Mouse (Mus musculus) C2C12 (cell line): ENCODE data around the gene Mtmr12. TPM values are rescaled to one million over a fixed set of nuclear protein-coding genes. Genes with fewer than 3 reads are reported as not detected.
"Not testable (repeated sequence)": the region's sequence is repeated elsewhere in the genome, so short reads cannot be mapped to it uniquely, and the experiment has no call there.

Experiments
- H3K27me3 ChIP-seq: one replicate; pipeline ENCODE4 v1.6.1; 2011; ENCODE audit not compliant: control insufficient read depth, insufficient read depth, insufficient read length
- H3K36me3 ChIP-seq: one replicate; pipeline ENCODE4 v1.6.1; 2011; ENCODE audit not compliant: control insufficient read depth, insufficient read depth
- H3K4me3 ChIP-seq: one replicate; pipeline ENCODE4 v1.5.1; 2011; ENCODE audit warnings: mild to moderate bottlenecking, control low read depth; ENCODE audit not compliant: poor library complexity, insufficient read depth, severe bottlenecking
- H3K79me2 ChIP-seq: one replicate; pipeline ENCODE4 v1.6.1; 2011; ENCODE audit not compliant: control insufficient read depth, insufficient read depth
- H3K79me3 ChIP-seq: one replicate; pipeline ENCODE4 v1.6.1; 2011; ENCODE audit warnings: low read depth, control low read depth
- H3ac ChIP-seq: one replicate; pipeline ENCODE3; 2011; ENCODE audit warnings: low read depth; ENCODE audit not compliant: control insufficient read depth, insufficient read length
- CEBPB ChIP-seq: IDR thresholded peaks from one replicate; pipeline ENCODE4 v1.6.1; 2011; ENCODE audit warnings: low read depth, mild to moderate bottlenecking, control low read depth, moderate library complexity
- CTCF ChIP-seq: IDR thresholded peaks from one replicate; pipeline ENCODE4 v1.5.1; 2011; ENCODE audit not compliant: control insufficient read depth, insufficient read depth, insufficient read length
- FOSL1 ChIP-seq: IDR thresholded peaks from one replicate; pipeline ENCODE4 v1.8.0; 2011; ENCODE audit warnings: mild to moderate bottlenecking, low read length; ENCODE audit not compliant: poor library complexity, insufficient read depth, severe bottlenecking
- MAX ChIP-seq: IDR thresholded peaks from one replicate; pipeline ENCODE4 v1.6.1; 2011; ENCODE audit warnings: mild to moderate bottlenecking, control low read depth
- MYOD1 ChIP-seq: IDR thresholded peaks from one replicate; pipeline ENCODE4 v1.6.1; 2011; ENCODE audit warnings: low read depth; ENCODE audit not compliant: control insufficient read depth, insufficient read length
- MYOG ChIP-seq: IDR thresholded peaks from one replicate; pipeline ENCODE4 v1.6.1; 2011; ENCODE audit not compliant: control insufficient read depth, insufficient read length; ENCODE audit errors: extremely low read depth
- USF1 ChIP-seq: IDR thresholded peaks from one replicate; pipeline ENCODE4 v1.6.1; 2011; ENCODE audit warnings: low read depth, mild to moderate bottlenecking, control low read depth, moderate library complexity
- long read RNA-seq, 2 experiments: library from polyadenylated mRNA; unstranded; transcript quantifications; one replicate each; pipeline ENCODE4 v2.0.0; 2019 to 2020
- polyA plus RNA-seq: library from polyadenylated mRNA; unstranded; fragments of >200 nt; fragmentation: generic; extraction: Trizol; gene quantifications from one replicate; pipeline ENCODE4 v1.2.1, GENCODE M21; 2012; ENCODE audit warnings: missing spikeins

Mtmr12 gene
- polyA plus RNA-seq = 7.9 TPM
- long read RNA-seq, experiment 1, full-length matches to known transcripts = 2 of 6 reads
- long read RNA-seq, experiment 1, partial matches to known transcripts = 0 of 6 reads
- long read RNA-seq, experiment 1, other reads (novel, unspliced or antisense) = 4 of 6 reads
- long read RNA-seq, experiment 2, full-length matches to known transcripts = 128 of 154 reads
- long read RNA-seq, experiment 2, partial matches to known transcripts = 7 of 154 reads
- long read RNA-seq, experiment 2, other reads (novel, unspliced or antisense) = 19 of 154 reads

DNA sequence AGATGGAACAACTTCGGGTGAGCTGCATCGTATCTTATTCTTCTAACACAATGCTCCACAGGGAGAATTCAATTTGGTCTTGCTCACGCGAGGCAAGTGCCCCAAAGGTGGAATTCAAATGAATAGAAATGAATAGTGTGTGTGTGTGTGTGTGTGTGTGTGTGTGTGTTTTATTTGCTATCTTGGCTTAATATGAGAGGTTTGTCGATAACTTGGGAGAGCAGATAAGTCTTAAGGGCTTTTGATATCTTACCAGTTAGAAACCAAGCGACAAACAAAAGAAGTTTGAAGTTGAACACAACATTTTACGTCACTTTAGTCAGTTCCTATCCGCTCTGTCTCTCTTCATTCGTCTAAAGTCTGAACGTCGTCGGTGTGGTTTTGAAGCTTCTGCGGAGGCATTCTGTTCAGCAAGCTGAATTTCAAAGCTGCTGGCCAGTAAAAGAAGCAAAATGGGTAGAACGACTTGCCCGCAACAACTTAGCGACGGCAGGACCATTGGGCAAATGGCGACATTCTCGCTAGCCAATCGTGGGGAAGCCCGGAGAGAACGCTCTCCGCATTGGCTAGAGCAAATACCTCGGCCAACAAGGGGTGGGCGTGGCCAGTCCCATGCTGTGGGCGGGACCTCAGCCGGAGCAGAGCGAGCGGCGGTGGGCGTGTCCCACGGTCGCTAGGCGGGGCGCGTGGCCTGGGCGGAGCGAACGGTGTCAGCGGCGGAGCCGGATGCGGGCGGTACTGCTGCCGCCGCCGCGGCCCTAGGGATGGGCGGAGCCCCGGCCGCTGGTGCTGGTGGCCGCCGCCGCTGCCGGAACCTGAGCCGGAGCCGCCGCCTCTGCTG lies at the start of gene Mtmr12:
Mtmr12 (plus strand) TSS at position 710 of the 841 bp plus-strand sequence.
- peaks cover 42% of the 10 kb centered on the region for H3K79me3 ChIP-seq
- H3K36me3 ChIP-seq = peaks cover 9% of the 10 kb centered on the region
- H3ac ChIP-seq = peak within 1 kb of the TSS; percentile 88
- H3K27me3 ChIP-seq = no peaks in the 10 kb centered on the region
- TF ChIP-seq USF1 (no peak), CEBPB (no peak), MYOD1 (no peak), MAX (peak; percentile 86)
- H3K79me2 ChIP-seq = peaks cover 46% of the 10 kb centered on the region
- H3K4me3 ChIP-seq = peak within 1 kb of the TSS; percentile 90

DNA sequence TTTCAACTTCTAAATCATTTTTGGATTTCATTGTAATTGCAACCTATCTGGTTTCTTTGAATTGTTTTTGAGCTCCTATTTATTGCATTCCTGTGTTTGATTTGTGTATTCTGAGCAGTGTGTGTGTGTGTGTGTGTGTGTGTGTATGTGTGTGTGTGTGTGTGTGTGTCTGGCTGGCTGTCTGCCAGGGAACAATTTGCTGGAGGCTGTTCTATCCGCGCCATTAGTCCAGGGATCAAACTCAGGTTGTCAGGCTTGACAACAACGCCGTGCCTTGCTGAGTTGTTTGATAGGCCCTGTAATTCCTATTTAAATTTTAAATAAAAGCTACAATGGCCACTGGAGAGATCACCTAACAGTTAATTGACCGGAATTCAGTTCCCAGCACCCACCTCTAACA lies 26.7 kb upstream of the Mtmr12 start:
- H3K36me3 ChIP-seq = peaks cover 84% of the 10 kb centered on the region
- H3K79me2 ChIP-seq = peaks cover 4% of the 10 kb centered on the region
- H3K4me3 ChIP-seq = no peak overlapping the region
- no peak overlapping the region for H3ac ChIP-seq
- TF ChIP-seq MYOD1 = no peak
- no peak for TF ChIP-seq CTCF
- no peak for TF ChIP-seq CEBPB
- TF ChIP-seq USF1 = no peak
- no peak for TF ChIP-seq MYOG
- no peak for TF ChIP-seq MAX
- TF ChIP-seq FOSL1 = no peak
- H3K79me3 ChIP-seq = no peaks in the 10 kb centered on the region
- H3K27me3 ChIP-seq = no peaks in the 10 kb centered on the region

DNA sequence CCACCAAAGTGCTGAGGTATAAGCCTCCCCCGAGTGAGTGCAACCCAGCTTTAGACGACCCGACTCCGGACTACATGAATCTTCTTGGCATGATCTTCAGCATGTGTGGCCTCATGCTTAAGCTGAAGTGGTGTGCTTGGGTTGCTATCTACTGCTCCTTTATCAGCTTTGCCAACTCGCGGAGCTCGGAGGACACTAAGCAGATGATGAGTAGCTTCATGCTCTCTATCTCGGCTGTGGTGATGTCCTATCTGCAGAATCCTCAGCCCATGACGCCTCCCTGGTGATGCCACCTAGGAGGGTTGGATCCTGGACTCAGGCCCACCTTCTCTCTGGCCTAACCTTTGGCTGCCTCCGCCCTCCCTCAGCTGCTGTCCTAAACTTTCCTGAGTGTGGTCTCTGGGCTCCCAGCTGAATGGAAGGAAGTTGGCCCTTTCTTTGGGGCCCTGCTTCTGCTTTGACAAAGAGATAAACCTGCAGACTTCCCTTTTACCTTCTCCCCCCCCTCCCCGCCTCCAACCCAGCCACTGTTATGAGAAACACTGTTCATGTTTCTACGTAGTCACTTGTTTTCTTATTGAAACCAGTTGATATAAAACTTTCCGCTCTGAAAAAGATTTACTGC lies 23.5 kb upstream of the Mtmr12 start:
- H3K36me3 ChIP-seq = peaks cover 89% of the 10 kb centered on the region
- not testable (repeated sequence) for H3K79me2 ChIP-seq, H3K79me3 ChIP-seq, H3K27me3 ChIP-seq, H3K4me3 ChIP-seq, H3ac ChIP-seq

GRCm38 (mm10) chr15:12193880-12194816 lies 10.7 kb upstream of the Mtmr12 start:
- Histone ChIP-seq H3K79me3 (no peaks in the 10 kb centered on the region), H3ac (no peak overlapping the region), H3K27me3 (no peaks in the 10 kb centered on the region), H3K4me3 (no peak overlapping the region), H3K79me2 (no peaks in the 10 kb centered on the region), H3K36me3 (peaks cover 20% of the 10 kb centered on the region)
- TF ChIP-seq CTCF (no peak), MYOD1 (no peak), MYOG (no peak), USF1 (no peak), MAX (no peak), CEBPB (no peak), FOSL1 (no peak)

DNA sequence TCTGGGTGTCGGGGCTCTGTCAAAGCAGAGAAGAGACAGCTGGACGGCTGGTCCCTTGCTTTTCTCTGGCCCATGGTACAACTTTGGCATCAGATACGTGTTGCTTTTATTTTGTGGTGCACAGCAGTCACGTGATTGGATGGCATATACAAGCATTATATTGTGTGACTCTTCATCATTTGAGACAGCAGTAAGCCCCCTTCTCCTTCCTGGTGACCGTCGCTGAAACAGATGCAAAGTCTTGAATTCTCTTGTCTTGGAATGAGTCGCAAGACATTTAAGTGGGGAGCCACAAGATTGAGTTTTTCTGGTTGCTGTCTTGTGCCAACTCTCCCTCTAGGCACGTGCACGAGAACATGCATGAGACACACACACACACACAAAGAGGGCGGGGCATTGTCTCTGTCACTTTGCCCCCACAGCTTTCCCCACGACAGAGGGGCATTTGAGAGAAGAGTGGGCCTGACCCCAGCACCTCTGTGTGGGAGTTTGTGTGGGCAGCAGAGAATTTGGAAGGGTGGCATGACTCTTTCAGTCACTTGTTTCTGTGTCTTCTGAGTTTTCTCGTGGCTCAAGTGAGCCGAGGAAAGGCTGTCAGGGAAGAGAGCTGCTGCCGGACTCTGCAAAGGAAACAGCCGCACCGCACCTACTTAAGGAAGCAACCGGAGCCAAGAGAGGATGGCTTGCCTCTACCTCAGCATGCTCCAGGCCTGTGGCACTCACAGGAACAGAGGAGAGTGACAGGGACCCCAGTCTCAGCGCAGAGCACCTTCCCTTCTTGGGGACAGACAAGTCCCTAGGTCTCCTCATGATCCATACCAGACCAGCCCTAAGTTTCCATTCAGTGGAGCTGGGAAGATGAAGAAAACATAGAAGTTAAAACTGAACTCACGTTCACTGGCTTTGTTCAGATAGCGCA lies 9.8 kb upstream of the Mtmr12 start:
- Histone ChIP-seq H3K79me3 (no peaks in the 10 kb centered on the region), H3K36me3 (peaks cover 16% of the 10 kb centered on the region), H3ac (no peak overlapping the region), H3K27me3 (no peaks in the 10 kb centered on the region), H3K4me3 (no peak overlapping the region), H3K79me2 (no peaks in the 10 kb centered on the region)
- TF ChIP-seq MYOD1 (no peak), USF1 (no peak), FOSL1 (no peak), MYOG (no peak), CEBPB (no peak), MAX (no peak), CTCF (no peak)
